Mouse (Mus musculus) mesoderm, embryonic 11.5 days (tissue): ENCODE data around the gene Mrpl20.

Experiments
- DNase-seq: peaks from one replicate; pipeline ENCODE4 v3.0.0-alpha.2; 2012; ENCODE audit warnings: low read depth, low spot score

Gene Mrpl20

DNA sequence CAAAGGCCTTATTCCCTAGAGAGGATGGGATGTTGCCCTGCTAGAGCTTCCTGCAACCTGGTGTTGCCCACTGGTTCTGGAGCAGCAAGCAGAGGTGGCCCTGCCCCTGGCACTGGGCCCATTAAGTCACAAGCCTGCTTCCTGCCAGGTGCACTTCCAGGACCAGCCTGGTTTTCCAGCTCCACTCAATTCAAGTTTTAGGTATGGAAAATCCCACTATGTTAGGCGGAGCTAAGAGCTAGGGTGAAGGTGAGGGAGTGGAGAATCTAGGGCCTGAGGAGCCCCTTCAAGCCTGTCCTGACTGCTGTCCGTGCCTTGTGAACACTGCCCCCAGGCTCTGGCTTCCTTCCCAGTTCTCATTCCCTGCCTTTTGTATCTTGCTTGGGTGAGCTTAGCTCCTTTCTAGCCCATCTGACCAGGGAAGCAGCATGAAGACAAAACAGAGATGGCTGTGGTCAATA lies 49.3 kb downstream of the Mrpl20 start:
- DNase-seq = no peak

DNA sequence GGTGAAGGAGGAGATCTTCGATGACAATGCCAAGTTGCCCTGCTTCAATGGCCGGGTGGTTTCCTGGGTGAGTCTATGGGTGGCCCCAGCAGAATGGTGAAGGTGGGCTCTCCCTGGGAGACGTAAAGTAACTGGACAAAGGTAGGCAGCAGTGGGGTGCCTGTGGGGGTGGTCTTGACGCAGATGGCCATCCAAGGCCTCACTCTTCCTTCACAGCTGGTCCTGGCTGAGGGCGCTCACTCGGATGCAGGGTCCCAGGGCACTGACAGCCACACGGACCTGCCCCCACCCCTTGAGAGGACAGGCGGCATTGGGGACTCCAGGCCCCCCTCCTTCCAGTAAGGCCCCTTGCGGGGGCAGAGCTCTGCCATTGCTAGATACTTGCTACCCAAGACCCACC lies 50.7 kb downstream of the Mrpl20 start:
- no peak for DNase-seq

DNA sequence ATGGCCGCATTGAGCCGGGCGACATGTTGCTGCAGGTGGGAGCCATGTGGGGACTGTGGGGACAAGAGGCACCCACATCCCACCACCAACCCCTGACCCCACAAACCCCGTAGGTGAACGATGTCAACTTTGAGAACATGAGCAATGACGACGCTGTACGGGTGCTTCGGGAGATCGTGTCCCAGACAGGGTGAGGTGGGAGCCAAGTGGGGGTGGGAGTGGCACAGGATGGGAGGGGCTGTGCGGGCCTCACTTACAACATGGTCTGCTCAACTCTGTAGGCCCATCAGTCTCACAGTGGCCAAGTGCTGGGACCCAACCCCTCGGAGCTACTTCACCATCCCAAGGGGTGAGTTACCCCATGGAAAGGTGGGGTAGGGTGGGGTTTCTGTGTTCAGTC lies 52.3 kb downstream of the Mrpl20 start:
- no peak for DNase-seq

DNA sequence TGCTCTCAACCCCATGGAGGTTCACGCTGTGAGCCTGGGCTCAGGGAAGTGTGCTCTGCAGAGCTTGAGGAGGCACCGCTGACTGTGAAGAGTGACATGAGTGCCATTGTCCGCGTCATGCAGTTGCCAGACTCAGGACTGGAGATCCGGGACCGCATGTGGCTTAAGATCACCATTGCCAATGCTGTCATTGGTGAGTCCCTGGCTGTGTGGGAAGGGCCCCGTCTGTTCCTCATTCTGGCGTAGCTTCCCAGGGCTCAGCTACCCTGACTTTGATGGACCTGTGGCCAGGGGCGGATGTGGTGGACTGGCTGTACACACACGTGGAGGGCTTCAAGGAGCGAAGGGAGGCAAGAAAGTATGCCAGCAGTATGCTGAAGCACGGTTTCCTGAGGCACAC lies 53.4 kb downstream of the Mrpl20 start:
- no peak for DNase-seq

DNA sequence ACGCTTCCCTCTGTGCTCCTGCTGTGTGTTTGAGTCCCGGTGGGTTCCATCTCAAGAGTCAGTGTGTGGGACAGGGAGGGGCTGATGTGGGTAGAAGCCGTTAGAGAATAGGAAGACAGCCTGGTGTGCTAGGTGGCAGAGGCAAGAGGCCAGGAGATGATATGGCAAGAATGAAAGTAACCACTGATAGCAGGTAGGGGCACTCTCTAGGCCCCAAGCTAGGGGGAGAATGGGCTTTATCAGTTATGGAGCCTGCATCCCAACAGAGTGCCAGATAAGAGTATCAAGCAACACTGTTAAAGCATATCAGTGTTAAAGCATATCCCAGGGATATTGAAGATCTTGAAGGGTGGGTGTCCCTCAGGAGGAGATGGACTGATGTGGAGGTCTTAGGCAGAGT lies 54.2 kb downstream of the Mrpl20 start:
- no peak for DNase-seq

DNA sequence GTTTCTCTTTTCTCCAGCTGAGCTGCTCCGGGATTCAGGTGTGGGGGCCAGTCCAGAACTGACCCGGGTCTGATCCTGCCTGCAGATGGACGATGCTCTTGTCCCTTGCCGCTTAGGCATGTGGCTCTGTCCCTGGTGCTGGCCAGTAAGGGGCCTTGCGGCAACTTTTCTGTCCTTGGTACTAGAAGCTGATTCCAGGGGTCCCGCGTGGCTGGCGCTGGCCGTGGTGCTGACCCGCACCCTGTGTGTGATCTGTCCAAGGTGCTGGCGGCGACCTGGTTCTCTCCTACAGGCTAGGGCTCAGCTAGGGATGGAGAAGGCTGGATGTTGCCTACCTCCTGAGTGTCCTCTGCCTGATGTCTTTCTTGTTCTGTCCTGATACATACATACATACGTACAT lies 56.6 kb downstream of the Mrpl20 start:
- peak; percentile 81 for DNase-seq
